Comparison of ENCODE assay signal across 12 mouse cellular contexts in the genomic region with DNA sequence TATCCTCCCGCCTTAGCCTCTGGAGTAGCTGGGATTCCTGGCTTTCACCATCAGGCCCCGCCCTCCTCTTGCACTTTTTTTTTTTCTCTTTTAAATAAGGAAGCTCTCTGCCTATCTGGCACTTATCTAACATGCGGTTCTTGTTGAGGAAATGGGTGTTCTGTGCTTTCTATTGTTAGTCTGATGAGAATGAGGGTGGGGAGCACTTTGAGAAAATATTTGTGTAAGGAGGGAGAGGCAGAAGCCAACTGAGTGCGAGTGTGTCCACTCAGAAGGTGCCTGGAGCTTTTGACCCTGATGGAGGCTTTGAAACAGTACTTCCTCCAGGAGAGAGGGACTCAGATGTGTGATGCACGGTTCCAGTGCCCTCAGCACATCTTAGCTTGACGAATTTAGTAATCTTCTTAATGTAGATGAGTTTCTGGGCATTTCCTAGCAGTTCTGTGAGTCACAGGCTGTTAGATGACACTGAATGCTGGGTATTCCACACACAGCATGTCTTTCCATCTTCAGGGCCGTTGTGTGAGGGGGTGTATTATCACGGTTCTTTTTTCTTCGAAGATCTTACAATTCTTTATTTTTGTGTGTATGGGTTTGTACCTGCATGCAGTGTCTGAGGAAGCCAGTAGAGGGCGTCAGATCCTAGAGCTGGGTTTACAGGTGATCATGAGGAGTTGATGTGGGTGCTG. TPM values are rescaled to one million over a fixed set of nuclear protein-coding genes. Genes with fewer than 3 reads are reported as not detected.
A peak's percentile ranks its signal among the peaks of the same experiment; 100 is the strongest.
DNase-seq lines count a peak whose midpoint lies in the region; ATAC-seq and TF ChIP-seq lines count a peak whose summit lies in the region.
"Had no signal": no experiment of that assay in that cellular context is flagged by ENCODE, and none has a peak within 500 bp of the region (broad histone marks: within the 10 kb centered on the region; RNA-seq: fewer than 3 reads in every experiment).

No protein-coding gene starts in this region.

- WGBS in lung, embryonic 15.5 days: 54% methylated on average over 10 of the region's 10 CpGs
- WGBS in hindbrain, embryonic 12.5 days: 79% methylated on average over 10 of the region's 10 CpGs
- 83% methylated on average over 10 of the region's 10 CpGs for WGBS in limb, embryonic 10.5 days

- no peak overlapping the region for H3K4me3 ChIP-seq in gastrocnemius, adult 2 months
- H3K4me3 ChIP-seq in lung, embryonic 15.5 days: no peak overlapping the region
- no peak overlapping the region for H3K4me3 ChIP-seq in hindbrain, embryonic 12.5 days
- H3K4me3 ChIP-seq in limb, embryonic 10.5 days: no peak overlapping the region
- H3K4me3 ChIP-seq: midbrain, embryonic 15.5 days had no signal

- peaks cover 14% of the 10 kb centered on the region for H3K4me1 ChIP-seq in lung, embryonic 15.5 days
- peaks cover 15% of the 10 kb centered on the region for H3K4me1 ChIP-seq in hindbrain, embryonic 12.5 days
- H3K4me1 ChIP-seq in limb, embryonic 10.5 days: peaks cover 23% of the 10 kb centered on the region

- no peak overlapping the region for H3K9ac ChIP-seq in lung, embryonic 15.5 days
- H3K9ac ChIP-seq in hindbrain, embryonic 12.5 days: no peak overlapping the region
- H3K9ac ChIP-seq: midbrain, embryonic 15.5 days had no signal

- H3K36me3 ChIP-seq in lung, embryonic 15.5 days: no peaks in the 10 kb centered on the region
- no peaks in the 10 kb centered on the region for H3K36me3 ChIP-seq in hindbrain, embryonic 12.5 days
- no peaks in the 10 kb centered on the region for H3K36me3 ChIP-seq in limb, embryonic 10.5 days
- H3K36me3 ChIP-seq: midbrain, embryonic 15.5 days had no signal

- H3K4me2 ChIP-seq in lung, embryonic 15.5 days: no peak overlapping the region; the same call in 1 of the 2 replicates
- no peak overlapping the region for H3K4me2 ChIP-seq in hindbrain, embryonic 12.5 days (replicated peaks)
- H3K4me2 ChIP-seq: midbrain, embryonic 15.5 days had no signal

- peak overlapping the region; percentile 31; the same call in 1 of the 2 replicates for H3K27ac ChIP-seq in gastrocnemius, adult 2 months
- H3K27ac ChIP-seq in lung, embryonic 15.5 days: peak overlapping the region; percentile 20; the same call in 1 of the 2 replicates
- H3K27ac ChIP-seq in hindbrain, embryonic 12.5 days: no peak overlapping the region
- H3K27ac ChIP-seq in limb, embryonic 10.5 days: no peak overlapping the region
- H3K27ac ChIP-seq: midbrain, embryonic 15.5 days had no signal

- no peak for DNase-seq in gastrocnemius, adult 2 months
- no peak for DNase-seq in gastrocnemius, adult 18-20 months (ENCODE audit: low spot score)
- DNase-seq in thymus, postnatal 14 days: peak; percentile 24
- no peak for DNase-seq in thymus, postnatal 0 days (ENCODE audit: low spot score)
- no peak for DNase-seq in gastrocnemius, postnatal 36 days
- no peak for DNase-seq in limb, embryonic 10.5 days (ENCODE audit: low spot score)
- DNase-seq: cerebellum, adult 2 months; right cerebral cortex, postnatal 25 days had no signal

- no peaks in the 10 kb centered on the region for H3K9me3 ChIP-seq in lung, embryonic 15.5 days
- no peaks in the 10 kb centered on the region for H3K9me3 ChIP-seq in hindbrain, embryonic 12.5 days (replicated peaks)
- no peaks in the 10 kb centered on the region for H3K9me3 ChIP-seq in limb, embryonic 10.5 days (replicated peaks)
- H3K9me3 ChIP-seq: midbrain, embryonic 15.5 days had no signal

- TF ChIP-seq CTCF in gastrocnemius, adult 2 months (IDR thresholded peaks at IDR 0.05): 0 out of 2 replicates have a peak, but pooled peaks have one; percentile 11

- intact Hi-C loops in gastrocnemius, adult 2 months (cut with DNase I): no loop called here
- intact Hi-C loops in gastrocnemius, postnatal 36 days (cut with DNase I): no loop called here

- no peak for ATAC-seq in lung, embryonic 15.5 days (ENCODE audit: borderline replicate concordance, extremely low read depth, low FRiP score, low TSS enrichment)
- ATAC-seq in hindbrain, embryonic 12.5 days (ENCODE audit: low FRiP score): no peak
- ATAC-seq: midbrain, embryonic 15.5 days had no signal

- H3K27me3 ChIP-seq in lung, embryonic 15.5 days: no peaks in the 10 kb centered on the region
- H3K27me3 ChIP-seq in hindbrain, embryonic 12.5 days: no peaks in the 10 kb centered on the region
- no peaks in the 10 kb centered on the region for H3K27me3 ChIP-seq in limb, embryonic 10.5 days (ENCODE audit: low read depth, poor library complexity, severe bottlenecking)
- H3K27me3 ChIP-seq: midbrain, embryonic 15.5 days had no signal

RNA-seq across cellular contexts. Expression of a gene that starts 26.5 kb away (rescaled TPM):
- 1 to 10 TPM; 2.1 TPM for total RNA-seq in gastrocnemius, adult 2 months (2021)
- 1 to 10 TPM; 1.3 to 2.0 TPM for total RNA-seq in gastrocnemius, adult 18-20 months (2021)
- 41.8 and 43.9 TPM in 2 replicates for polyA plus RNA-seq in thymus, postnatal 0 days (2015; fragmentation: Nextera tagmentation; extraction: Ambion mirVana)
- polyA plus RNA-seq in lung, embryonic 15.5 days (2015; fragmentation: Nextera tagmentation; extraction: Ambion mirVana): 8.8 and 10.1 TPM in 2 replicates
- polyA plus RNA-seq in hindbrain, embryonic 12.5 days (2016; fragmentation: Nextera tagmentation; extraction: Ambion mirVana): 2.9 and 4.3 TPM in 2 replicates
- total RNA-seq in gastrocnemius, postnatal 36 days (2021): 1 to 10 TPM; 1.4 to 1.8 TPM
- polyA plus RNA-seq in limb, embryonic 10.5 days (2016; fragmentation: Nextera tagmentation; extraction: Ambion mirVana): 3.4 and 5.0 TPM in 2 replicates

RNA-seq across cellular contexts. Expression of a gene that starts 30.5 kb away (rescaled TPM):
- not detected for total RNA-seq in gastrocnemius, adult 2 months (2021)
- not detected for total RNA-seq in gastrocnemius, adult 18-20 months (2021)
- 0.60 and 0.64 TPM in 2 replicates for polyA plus RNA-seq in thymus, postnatal 0 days (2015; fragmentation: Nextera tagmentation; extraction: Ambion mirVana)
- polyA plus RNA-seq in lung, embryonic 15.5 days (2015; fragmentation: Nextera tagmentation; extraction: Ambion mirVana): 0.09 TPM in 1 of 2 replicates, not detected in the other
- 0.17 TPM in 1 of 2 replicates, not detected in the other for polyA plus RNA-seq in hindbrain, embryonic 12.5 days (2016; fragmentation: Nextera tagmentation; extraction: Ambion mirVana)
- not detected for total RNA-seq in gastrocnemius, postnatal 36 days (2021)
- not detected in 2 replicates for polyA plus RNA-seq in limb, embryonic 10.5 days (2016; fragmentation: Nextera tagmentation; extraction: Ambion mirVana)
- polyA plus RNA-seq: C2C12 had no signal

RNA-seq across cellular contexts. Expression of a gene that starts 30.9 kb away (rescaled TPM):
- 1 to 10 TPM; 3.4 to 4.1 TPM for total RNA-seq in gastrocnemius, adult 2 months (2021)
- total RNA-seq in gastrocnemius, adult 18-20 months (2021): 1 to 10 TPM; 3.3 to 3.7 TPM
- polyA plus RNA-seq in thymus, postnatal 0 days (2015; fragmentation: Nextera tagmentation; extraction: Ambion mirVana): 6.3 and 6.9 TPM in 2 replicates
- 9.5 and 12.7 TPM in 2 replicates for polyA plus RNA-seq in lung, embryonic 15.5 days (2015; fragmentation: Nextera tagmentation; extraction: Ambion mirVana)
- polyA plus RNA-seq in hindbrain, embryonic 12.5 days (2016; fragmentation: Nextera tagmentation; extraction: Ambion mirVana): 14.0 and 15.1 TPM in 2 replicates
- total RNA-seq in gastrocnemius, postnatal 36 days (2021): 1 to 10 TPM; 3.2 to 4.3 TPM
- 15.6 and 17.8 TPM in 2 replicates for polyA plus RNA-seq in limb, embryonic 10.5 days (2016; fragmentation: Nextera tagmentation; extraction: Ambion mirVana)

RNA-seq across cellular contexts. Expression of a gene that starts 31.2 kb away (rescaled TPM):
- not detected for total RNA-seq in gastrocnemius, adult 2 months (2021)
- not detected for total RNA-seq in gastrocnemius, adult 18-20 months (2021)
- not detected in 2 replicates for polyA plus RNA-seq in thymus, postnatal 0 days (2015; fragmentation: Nextera tagmentation; extraction: Ambion mirVana)
- not detected in 2 replicates for polyA plus RNA-seq in lung, embryonic 15.5 days (2015; fragmentation: Nextera tagmentation; extraction: Ambion mirVana)
- polyA plus RNA-seq in hindbrain, embryonic 12.5 days (2016; fragmentation: Nextera tagmentation; extraction: Ambion mirVana): 0.27 TPM in 1 of 2 replicates, not detected in the other
- not detected for total RNA-seq in gastrocnemius, postnatal 36 days (2021)
- polyA plus RNA-seq in limb, embryonic 10.5 days (2016; fragmentation: Nextera tagmentation; extraction: Ambion mirVana): not detected in 2 replicates
- polyA plus RNA-seq: C2C12; cerebellum, adult 2 months; midbrain, embryonic 15.5 days had no signal

RNA-seq across cellular contexts. Expression of a gene that starts 42.1 kb away (rescaled TPM):
- 10 to 100 TPM; 37.3 to 45.4 TPM for total RNA-seq in gastrocnemius, adult 2 months (2021)
- total RNA-seq in gastrocnemius, adult 18-20 months (2021): 10 to 100 TPM; 34.5 to 36.7 TPM
- 159 and 161 TPM in 2 replicates for polyA plus RNA-seq in thymus, postnatal 0 days (2015; fragmentation: Nextera tagmentation; extraction: Ambion mirVana)
- polyA plus RNA-seq in lung, embryonic 15.5 days (2015; fragmentation: Nextera tagmentation; extraction: Ambion mirVana): 98.4 and 108 TPM in 2 replicates
- 115 and 124 TPM in 2 replicates for polyA plus RNA-seq in hindbrain, embryonic 12.5 days (2016; fragmentation: Nextera tagmentation; extraction: Ambion mirVana)
- total RNA-seq in gastrocnemius, postnatal 36 days (2021): 10 to 100 TPM; 36.9 to 37.8 TPM
- polyA plus RNA-seq in limb, embryonic 10.5 days (2016; fragmentation: Nextera tagmentation; extraction: Ambion mirVana): 151 and 184 TPM in 2 replicates

Comparison
In these comparisons a context has a peak if more than half of its experiments do, and no peak if none do; other contexts are left out.
1. H3K27ac ChIP-seq: peak in gastrocnemius, adult 2 months (single experiment) and lung, embryonic 15.5 days (single experiment); none in hindbrain, embryonic 12.5 days (single experiment) and limb, embryonic 10.5 days (single experiment).